Mouse (Mus musculus) heart, adult 11 months (tissue): ENCODE data around the gene Clip1.

ENCODE experiments used
- DNase-seq: peaks from one replicate; pipeline ENCODE4 v3.0.0; 2022

Clip1 gene

DNA sequence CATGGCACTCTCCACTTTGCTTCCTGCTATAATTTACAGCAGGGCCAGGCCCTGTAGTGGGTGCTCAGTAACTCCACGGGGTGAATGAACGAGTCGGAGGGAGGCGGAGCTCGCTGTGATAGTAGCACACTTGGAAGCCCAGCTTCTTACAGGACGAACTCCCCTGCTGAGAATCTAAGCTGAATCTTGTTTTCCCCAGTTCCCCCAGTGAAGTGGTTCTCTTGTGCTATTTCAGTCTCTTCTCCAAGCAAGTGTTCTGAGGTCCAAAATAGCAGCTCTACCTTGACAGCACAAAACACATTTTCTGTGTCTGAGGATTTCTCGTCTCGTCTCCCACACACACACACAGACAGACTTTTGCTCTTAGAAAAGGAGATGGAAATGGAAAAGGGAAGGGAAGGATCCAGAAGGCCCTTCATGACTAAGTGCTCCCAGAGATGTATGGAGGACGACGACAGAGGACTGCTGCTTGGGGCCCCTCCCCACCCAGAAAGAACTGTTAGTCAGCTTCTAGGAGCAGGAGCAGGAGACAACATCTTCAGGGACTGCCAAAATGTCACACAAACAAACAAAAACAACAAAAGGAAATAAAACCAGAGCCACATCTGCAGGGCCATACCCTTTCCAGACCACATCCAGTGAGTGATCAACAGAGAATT lies 90.7 kb downstream of the Clip1 start:
- peak; percentile 88 for DNase-seq

DNA sequence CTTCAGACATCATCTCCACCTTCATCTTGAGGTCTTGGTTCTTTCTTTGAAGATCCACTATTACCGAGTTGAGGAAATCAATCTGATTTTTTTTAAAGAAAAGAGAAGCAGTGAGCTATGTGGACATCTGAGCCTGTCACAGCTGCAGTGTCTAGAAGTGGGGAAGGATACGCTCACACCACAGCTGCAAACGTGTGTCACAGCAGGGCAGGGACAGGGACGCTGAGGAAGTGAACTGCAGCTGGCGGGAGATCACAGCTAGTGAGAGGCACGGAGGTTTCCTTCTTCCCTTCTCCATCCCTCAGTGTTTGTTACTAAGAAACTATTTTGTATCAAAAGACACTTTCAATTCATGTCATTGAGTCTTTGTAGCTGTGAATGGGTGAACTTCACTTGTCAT lies 104.4 kb downstream of the Clip1 start:
- peak; percentile 91 for DNase-seq

DNA sequence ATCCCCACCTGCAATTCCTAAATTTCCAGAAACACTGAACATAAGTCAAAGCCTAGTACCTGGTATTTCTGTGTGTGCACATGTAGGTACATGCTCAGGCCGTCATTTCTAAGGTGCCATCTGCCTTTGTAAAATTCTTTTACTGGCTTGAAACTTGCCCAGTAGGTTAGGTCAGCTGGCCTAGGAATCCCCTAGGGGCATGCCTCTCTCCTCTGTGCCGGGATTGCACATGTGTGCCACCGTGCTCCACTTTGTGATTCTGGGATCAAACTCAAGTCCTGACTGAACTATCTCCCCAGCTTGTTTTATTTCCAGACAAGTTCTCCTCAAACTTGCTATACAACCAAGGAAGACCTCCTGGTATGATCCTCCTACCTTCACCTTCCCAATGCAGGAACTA lies 107.7 kb downstream of the Clip1 start:
- DNase-seq = no peak

DNA sequence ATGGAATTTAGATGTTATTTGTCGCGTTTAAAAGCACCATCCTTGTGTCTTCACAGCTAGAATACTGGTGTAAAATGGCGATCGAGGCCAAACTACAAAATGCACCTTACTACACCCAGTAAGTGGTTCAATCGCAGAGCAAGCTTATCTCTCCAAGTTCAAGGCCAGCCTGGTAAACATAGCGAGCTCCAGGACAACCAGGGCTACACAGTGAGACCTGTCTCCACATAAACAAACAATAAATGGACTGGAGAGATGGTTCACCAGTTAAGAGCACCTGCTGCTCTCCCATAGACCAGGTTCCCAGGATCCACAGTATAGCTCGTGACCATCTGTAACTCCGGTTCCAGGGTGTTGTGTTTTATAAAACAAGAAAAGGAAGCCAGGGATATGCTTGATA lies 111.1 kb downstream of the Clip1 start:
- no peak for DNase-seq

DNA sequence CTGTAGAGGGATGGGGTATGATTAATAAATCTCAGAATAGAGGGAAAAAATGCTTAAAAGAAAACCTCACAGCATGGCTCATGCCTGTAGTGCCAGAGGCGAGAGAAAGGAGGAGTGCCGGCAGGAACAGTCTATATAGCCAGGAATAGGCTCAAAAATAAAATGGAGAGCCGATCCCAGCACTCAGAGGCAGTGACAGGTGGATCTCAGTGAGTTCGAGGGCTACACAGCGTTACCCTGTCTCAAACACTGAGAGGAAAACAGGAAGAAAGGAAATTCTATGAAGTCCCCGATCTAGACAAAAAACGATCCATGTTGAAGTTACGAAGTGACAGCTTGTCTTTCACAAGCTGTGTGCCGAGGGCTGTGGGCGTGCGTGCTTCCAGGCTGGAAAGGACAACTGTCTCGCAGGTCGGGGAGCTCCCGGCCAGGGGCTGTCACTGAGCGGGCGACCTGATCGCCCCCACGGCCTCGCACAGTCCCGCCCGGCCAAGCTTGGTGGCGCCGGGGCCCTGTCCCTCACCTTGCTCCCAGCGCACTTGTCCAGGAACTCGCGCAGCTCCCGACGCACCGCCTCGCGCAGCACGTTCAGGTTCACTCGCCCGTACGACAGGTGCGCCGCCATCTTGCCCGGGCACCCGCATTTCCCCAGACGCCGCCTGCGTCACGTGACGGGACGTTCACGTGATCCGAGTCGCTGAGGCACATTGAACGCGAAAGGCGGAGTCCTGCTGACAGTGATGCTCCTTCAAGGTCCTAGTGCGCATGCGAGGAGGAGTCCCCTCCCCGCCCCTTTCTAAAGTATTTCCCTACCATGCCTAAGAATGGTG lies 111.8 kb downstream of the Clip1 start, which contains the start of gene Vps33a:
Vps33a (minus strand) TSS at position 682 of the 830 bp plus-strand sequence.
- peak; percentile 100 for DNase-seq

DNA sequence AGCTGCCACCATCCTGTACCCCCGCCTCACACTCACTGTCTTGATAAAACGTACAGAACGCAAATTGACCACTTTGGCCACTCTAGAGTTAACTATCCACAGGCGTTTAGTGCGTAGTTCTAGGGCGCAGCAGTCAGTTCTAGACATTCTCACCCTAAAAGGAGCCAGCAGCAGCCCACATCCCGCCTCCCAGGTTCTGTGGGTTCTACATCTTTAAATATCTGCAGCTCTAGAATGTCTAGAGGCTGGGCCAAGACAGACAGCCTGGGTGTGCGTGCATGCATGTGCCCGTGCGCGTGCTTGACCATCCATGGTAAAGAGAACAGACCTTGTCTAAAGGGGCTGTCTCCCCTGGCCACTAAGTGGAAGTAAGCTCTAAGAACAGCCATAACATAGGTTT lies 123.3 kb downstream of the Clip1 start:
- DNase-seq = peak; percentile 23

DNA sequence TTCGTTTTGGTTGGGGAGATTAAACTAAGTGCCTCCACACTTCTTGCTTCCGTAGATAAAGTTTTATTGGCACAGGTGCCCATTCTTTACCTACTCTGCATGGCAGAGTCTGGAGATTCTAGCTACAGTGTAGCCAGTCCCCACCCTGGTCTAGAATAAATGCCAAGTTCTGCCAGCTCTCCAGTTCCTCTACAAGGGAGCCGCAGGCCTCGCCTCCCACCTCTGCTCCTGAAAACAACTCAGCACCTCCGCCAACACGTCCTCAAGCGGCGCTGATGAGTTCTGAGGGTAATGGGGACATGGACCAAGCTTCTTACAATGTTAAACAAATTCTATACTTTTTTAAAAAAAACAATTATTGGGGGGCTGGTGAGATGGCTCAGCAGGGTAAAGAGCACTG lies 124.8 kb downstream of the Clip1 start:
- DNase-seq = peak; percentile 34

DNA sequence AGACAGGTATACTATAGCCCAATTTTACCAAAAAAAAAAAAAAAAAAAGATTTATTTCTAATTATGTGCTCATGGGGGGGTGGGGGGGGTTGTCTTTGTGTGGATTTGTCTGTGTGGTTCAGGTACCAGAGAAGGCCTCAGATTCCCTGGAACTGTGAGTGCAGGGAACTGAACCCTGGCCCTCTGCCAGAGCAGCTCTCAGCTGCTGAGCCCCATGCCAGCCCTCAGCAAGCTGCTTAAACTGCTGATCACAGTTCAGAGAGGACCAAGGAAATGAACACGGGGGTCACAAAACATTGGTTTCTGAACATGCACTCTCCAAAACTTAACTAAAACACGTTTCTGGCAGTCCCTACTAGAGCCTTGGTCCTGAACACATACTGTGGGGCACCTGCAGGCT lies 128.0 kb downstream of the Clip1 start:
- DNase-seq = peak; percentile 92

DNA sequence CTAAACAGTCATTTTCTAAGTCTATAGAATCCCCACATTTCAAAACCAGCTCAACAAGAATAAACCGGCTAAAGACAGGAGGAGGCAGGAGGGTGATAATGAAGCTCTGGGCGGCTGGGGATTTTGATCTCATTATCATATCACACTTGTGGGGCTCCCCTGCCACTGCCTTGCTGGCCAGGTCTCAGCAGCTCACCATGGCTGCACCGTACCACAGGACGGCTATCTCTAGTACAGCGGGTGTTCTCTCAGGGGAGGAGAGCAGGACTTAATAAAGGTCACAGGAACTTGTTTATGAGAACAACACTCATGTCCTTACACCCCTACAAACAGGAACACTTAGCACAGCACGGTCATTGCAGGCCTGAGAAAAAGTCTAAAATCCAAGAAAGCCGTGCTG lies 128.7 kb downstream of the Clip1 start:
- peak; percentile 85 for DNase-seq

DNA sequence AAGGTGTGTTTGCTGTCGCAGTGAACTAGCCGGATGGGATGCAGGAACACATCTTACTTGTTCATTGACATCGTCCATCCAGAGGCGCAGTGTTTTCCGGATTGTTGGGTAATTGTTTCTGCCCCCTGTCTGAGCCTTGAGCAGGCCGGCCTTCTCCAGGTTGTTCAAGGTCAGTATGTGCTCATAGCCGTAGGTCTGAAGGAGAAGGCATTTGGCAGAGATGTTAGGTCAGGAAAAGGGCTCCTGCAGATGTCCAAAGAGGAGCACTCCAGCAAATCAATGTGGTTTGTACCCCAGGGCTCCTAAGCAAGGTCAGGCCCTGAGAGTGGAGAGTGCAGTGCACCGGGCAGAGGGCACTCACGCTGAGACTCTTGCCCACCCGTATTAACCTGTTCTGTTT lies 150.6 kb downstream of the Clip1 start:
- DNase-seq = peak; percentile 75

DNA sequence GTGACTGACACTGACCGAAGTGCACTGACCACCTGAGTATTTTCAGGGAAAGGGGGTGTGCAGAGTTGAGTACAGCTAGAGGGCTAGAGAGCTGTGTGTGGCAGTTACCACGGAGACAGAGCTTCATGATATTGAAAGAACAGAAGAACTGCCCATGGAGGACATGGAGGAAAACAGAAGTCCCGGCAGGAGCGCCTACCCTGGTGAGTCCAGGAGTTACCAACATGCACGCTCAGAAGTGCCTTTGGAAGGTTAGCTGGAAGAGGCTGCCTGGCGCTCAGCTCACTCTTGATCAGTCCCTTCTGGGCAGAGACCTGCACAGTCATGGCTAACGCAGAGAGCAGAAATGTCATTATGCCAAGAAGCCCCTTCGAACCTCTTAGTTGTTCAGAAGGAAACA lies 154.4 kb downstream of the Clip1 start:
- peak; percentile 79 for DNase-seq

DNA sequence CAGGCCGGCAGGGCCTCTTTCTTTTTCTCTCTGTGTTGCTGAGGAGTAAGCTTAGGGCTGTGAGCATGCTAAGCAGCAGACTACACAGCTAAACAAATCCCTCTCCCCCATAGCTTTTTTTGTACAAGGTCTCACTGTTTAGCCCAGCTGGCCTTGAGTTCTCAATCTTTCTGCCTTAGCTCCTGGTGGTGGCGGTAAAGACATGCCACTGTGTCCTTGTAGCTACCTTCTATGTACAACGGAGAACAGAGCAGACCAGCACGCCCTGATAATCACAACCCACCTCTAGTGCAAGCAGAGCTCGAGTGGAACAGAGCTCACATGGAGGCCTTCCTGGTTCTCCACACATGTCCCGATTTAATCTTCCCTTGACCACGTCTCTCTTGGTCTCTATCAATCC lies 155.8 kb downstream of the Clip1 start:
- peak; percentile 84 for DNase-seq
